Mouse (Mus musculus) erythroblast, adult 5-6 weeks (primary cell): ENCODE measurements around the gene Kcnk12. TPM values are rescaled to one million over a fixed set of nuclear protein-coding genes. Genes with fewer than 3 reads are reported as not detected.

Source experiments
- ATAC-seq: replicated peaks from 2 replicates; pipeline ENCODE4 v1.8.0; 2016; ENCODE audit warnings: moderate number of reproducible peaks, mild to moderate bottlenecking, moderate TSS enrichment, inconsistent platforms; ENCODE audit not compliant: poor library complexity, low FRiP score, severe bottlenecking
- total RNA-seq, 2 experiments: library from RNA; stranded (forward) in 1 of 2; stranded (reverse) in 1 of 2; fragments of 150-400 nt in 1 of 2; fragments of 200-764, 138-1000 nt in 1 of 2; gene quantifications; 2 replicates each; pipeline versions ENCODE4 v1.2.3 to v1.2.4; 2015 to 2017; ENCODE audit warnings: low replicate concordance in 2 of 2

The Kcnk12 gene
- total RNA-seq (2015; ENCODE audit: low replicate concordance) (0.84 TPM in 1 of 2 replicates, not detected in the other), total RNA-seq (2017; ENCODE audit: low replicate concordance) (0.42 and 0.51 TPM in 2 replicates)

DNA sequence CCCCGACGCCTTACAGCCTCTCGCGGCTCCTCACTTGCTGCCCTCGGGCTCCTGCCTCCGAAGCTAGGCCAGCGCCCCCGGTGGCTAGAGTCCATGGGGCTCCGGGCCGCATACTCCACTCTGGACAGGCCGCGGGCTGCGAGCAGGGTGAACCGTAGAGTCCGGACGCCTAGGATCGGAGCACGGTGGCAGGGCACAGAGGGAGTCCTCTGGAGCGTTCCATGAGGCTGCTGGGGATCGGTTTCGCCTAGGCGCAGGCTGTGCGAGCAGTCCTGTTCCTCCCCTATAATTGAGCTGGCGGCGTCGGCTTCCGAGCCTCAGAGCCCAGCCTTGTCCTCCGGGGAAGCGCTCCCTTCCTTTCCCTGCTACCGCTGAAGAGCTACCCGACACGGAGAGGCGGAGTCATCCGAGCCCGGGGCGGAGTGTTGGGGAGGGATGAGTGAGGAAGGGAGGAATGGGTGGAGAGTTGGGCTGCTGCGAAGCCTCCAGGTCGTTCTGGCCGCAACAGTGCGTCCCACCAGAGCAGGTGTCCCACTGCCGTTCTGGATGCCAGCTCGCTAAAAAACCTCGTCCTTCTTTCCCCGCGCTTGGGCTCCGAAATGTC lies at the start of gene Kcnk12:
TSS of gene Kcnk12 (minus strand) at position 307 of the 604 bp plus-strand sequence.
- no peak for ATAC-seq

DNA sequence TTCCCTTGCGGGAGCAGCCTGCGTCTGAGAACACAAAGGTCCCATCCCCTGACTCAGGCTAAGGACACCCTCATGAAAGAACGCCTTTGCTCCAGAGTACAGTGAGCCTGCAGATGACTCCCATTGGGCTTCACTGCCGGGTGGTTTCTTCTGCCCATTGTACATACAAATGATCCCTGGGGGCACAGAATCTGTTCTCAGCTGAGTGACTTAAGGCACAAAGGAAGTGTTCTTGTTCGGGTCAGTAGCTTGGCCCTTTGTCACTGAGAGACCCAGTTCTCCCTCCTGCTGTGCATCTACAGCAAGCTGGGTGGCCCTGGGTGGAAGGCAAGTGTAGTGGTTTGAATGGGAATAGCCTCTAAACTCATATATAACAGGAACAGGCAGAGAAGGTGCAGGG lies 44.4 kb upstream of the Kcnk12 start:
- ATAC-seq: no peak

GRCm38 (mm10) chr17:87840079-87840478 lies 42.3 kb upstream of the Kcnk12 start:
- no peak for ATAC-seq

DNA sequence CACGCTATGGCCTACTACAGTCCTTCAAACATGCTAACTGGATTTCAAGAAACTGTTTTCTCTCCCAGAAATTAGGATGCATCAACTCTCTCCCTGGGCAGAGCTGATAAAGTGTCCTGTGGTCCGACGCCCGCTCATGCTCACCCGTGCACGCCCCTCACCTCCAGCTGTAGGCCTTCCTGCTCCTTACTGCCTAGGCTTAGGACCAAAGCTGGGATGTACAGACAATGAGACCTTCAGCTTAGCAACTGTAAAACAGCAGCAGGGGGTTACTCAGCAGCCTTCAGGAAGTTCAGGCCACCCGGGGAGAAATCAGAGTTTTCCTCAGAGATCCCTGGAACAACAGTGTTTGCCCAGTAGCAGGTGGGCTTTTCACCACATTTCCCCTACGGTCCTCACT lies 37.1 kb upstream of the Kcnk12 start:
- ATAC-seq: no peak

- no peak for ATAC-seq
Observed at GRCm38 (mm10) chr17:87826909-87827308, 29.1 kb upstream of the Kcnk12 start.

DNA sequence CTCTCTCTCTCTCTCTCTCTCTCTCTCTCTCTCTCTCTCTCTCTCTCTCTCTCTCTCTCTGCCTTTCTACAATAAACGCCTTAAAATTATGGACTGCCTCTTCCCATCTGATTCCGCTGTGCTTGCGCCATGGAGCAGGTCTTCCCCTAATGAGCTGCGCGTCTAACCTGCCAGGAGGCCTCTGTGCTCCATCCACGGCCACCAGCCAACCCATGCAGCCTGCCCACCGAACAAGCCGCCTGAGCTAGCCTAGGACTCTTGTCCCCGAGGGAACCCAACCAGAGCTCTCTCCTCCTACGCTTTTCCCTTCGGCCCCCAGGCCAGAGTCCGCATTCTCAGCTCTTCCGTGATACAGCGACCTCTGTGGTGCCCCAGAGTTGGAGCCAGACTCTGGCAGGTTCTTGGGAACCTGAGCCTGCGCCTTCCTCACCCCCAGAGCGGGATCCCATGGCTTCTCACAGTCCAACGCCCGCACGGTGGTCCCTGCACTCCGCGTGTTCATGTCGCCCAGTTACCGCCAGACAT lies 28.3 kb upstream of the Kcnk12 start:
- no peak for ATAC-seq

DNA sequence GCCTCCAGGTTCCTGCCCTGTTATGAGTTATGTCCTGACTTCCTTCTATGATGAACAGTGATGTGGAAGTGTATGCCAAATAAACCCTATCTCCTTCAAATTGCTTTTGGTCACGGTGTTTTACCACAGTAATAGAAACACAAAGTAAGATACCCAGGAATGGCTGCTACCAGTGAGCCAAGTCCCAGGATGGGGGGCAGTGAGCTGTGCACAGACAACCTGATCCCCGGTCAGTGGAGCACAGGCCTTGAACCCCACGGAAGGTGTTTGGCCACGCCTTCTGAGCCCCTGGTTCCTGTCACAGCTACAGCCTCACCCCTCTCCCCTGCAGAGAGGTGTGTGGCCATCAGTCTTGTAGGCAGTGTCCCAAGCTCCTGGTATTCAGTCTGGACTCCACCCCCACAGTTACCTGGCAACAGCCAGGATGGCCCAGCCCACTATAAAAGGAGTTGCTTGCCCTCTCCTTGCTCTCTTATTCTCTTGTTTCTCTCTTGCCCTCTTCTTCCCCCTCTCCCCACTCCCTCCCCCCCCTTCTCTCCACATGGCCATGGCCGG lies 27.7 kb upstream of the Kcnk12 start:
- ATAC-seq: no peak

- no peak for ATAC-seq
Observed at GRCm38 (mm10) chr17:87823031-87823430, 25.2 kb upstream of the Kcnk12 start.

DNA sequence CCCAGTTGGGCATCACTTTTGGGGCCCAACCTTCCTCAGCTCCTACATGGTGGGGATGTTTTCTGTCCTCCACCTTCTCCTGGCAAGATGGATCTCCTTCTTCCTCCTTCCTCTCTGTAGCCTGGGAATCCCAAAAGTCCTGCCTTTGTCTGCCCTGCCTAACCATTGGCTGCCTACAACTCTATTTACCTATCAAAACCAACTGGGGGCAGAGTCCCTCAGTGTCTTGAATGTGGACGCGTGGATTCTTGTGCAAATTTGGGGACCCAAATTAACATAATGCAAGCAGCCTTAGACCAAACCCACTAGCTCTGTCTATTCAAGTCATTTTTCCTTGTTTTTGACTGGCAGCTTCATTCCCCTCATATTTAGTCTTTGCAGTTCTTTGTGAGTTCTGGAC lies 11.8 kb upstream of the Kcnk12 start:
- ATAC-seq: no peak

DNA sequence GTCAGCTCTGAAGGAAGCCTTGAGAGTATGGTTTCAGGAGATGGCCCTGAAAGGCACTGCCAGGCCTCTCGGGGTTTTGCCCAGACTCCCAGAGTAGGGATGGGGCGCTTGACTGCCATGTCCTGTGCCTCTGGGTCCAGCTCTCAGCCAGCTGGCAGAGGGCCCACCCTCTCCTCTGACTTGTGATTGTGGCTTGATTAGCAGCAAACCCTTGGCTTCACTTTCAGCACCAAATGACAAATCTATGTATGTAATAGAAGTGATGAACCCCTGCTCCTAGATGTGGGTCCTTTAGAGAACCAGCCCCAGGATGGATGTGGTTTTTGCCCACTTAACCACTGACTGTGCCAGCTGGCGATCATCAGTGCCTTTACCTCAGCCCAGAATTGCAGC lies 2.1 kb upstream of the Kcnk12 start:
- no peak for ATAC-seq

- no peak for ATAC-seq
Observed at GRCm38 (mm10) chr17:87799212-87799947, 1.6 kb upstream of the Kcnk12 start.

- no peak for ATAC-seq
Observed at GRCm38 (mm10) chr17:87798423-87798941, 688 bp upstream of the Kcnk12 start.

GRCm38 (mm10) chr17:87796881-87797416 lies 845 bp downstream of the Kcnk12 start:
- ATAC-seq: no peak

DNA sequence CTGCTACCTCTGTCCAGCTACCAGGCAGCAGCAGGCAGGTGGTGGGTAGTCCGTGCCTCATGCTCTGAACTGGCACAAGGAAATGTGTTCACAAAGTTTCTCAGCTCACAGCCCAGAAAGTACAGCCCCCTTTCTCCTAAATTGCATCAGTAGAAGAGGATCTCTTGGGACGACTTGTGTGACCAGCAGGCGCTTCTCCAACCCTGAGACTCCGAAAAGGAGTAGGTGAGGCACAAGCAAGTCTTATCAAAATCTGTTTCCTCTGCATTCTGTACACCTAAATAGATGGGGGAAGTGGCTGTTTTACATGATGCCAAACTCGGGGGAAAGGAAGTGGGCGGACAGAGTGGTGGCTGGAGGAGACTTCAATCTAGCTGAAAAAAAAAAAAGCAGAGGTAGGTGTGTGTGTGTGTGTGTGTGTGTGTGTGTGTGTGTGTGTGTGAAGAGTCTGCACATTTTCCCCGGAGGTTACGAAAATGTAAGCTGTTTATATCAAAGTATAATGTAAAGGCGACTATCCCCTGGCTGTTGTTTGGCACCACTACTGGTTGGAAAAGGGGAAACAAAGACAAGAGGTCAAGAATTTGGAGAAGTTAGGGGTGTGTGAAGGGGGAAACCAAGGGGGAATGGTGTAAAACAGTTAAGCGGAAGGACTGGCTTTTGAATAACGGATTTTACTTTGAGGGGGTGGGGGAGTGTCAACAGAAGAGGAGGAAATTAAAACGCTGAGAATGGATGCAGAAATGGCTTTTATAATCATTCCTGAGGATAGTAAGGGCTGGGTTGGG lies 1.7 kb downstream of the Kcnk12 start:
- no peak for ATAC-seq

DNA sequence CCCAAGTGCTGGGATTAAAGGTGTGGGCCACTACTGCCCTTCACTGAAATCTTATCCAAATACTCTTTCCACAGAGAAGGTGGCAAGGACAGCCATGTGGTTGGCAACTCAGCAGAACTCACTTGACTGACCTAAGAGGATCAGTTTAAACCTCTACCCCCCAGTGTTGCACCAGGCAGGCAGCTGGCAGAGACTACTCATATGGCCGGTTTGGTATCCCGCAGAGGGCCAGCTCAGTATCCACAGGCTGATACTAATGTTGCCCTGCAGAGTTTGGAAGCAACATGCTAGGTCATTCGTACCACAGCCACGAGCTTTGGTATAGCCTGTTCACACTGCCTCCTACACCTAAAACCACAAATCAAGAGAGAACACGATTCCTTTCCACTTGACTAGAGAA lies 3.0 kb downstream of the Kcnk12 start:
- ATAC-seq: no peak

GRCm38 (mm10) chr17:87793331-87793730 lies 4.5 kb downstream of the Kcnk12 start:
- no peak for ATAC-seq

- no peak for ATAC-seq
Observed at GRCm38 (mm10) chr17:87792623-87793315, 5.0 kb downstream of the Kcnk12 start.

- ATAC-seq: no peak
Observed at GRCm38 (mm10) chr17:87791517-87792098, 6.2 kb downstream of the Kcnk12 start.

DNA sequence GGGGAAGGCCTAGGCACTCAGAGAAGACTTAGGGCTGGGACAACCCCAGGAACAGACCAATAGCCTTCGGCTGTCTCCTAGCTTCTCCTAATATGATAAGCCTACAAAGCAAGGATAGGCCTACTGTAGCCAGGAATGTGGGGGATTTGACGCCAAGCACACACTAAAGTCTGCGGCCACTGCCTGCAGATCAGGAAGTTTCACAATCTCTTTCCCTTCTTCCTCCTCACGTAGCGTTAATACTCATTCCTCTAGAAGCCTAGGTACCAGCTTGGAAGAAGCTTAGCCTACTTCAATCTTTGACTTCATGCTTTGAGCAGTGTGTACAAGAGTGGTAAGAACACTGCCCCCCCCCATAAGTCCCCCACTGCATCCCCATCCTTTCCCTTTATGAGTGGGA lies 7.1 kb downstream of the Kcnk12 start:
- ATAC-seq: no peak
